Mouse (Mus musculus) heart, postnatal 0 days (tissue): ENCODE results near the gene Kansl1l.

Experiments used
- CTCF ChIP-seq: IDR thresholded peaks from 2 replicates; pipeline ENCODE4 v1.5.1; 2016; ENCODE audit warnings: antibody characterized with exemption, control low read depth, low read depth
- EP300 ChIP-seq: IDR thresholded peaks from 2 replicates; pipeline ENCODE4 v1.6.1; 2016; ENCODE audit warnings: antibody characterized with exemption, low read depth

DNA sequence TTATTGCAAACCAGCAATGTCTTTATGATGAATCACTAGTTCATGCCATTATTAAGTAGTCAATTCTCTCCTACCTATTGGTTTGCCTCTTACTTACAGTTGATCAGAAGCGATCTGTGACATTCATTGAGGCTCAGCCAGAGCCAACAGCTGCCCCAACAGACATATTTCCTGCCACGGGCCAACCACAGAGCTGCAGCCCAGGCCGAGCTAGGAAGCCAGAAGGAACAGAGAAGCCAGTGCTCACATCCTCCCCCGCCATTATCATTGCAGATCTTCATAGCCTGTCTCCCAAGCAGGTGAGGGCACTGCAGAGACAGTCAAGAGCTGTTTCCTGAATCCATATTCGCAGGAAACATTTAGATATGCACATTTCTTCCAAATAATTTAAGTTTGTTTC lies 123.1 kb downstream of the Kansl1l start:
- TF ChIP-seq CTCF (no peak), EP300 (no peak)
